Mouse (Mus musculus): ENCODE data around the gene Hspb9.

The Hspb9 gene

GRCm38 (mm10) chr11:100735134-100735865 is 21.6 kb downstream of the Hspb9 start:
- peak; percentile 32 to 38 for DNase-seq

GRCm38 (mm10) chr11:100735954-100736745 is 22.5 kb downstream of the Hspb9 start:
- DNase-seq: no peak

- DNase-seq: no peak
These were observed 23.1 kb downstream of the Hspb9 start for GRCm38 (mm10) chr11:100736746-100737080.

- no peak for DNase-seq
These were observed 23.6 kb downstream of the Hspb9 start for GRCm38 (mm10) chr11:100737105-100737733.

- peak; percentile 96 to 98 for DNase-seq
These were observed 24.5 kb downstream of the Hspb9 start, which contains the start of gene Rab5c for GRCm38 (mm10) chr11:100738066-100738604. Gene Rab5c (minus strand): TSS chr11:100738215.

- no peak for DNase-seq
These were observed 25.1 kb downstream of the Hspb9 start for GRCm38 (mm10) chr11:100738749-100739148.

GRCm38 (mm10) chr11:100741348-100741747 is 27.7 kb downstream of the Hspb9 start:
- DNase-seq: no peak

- peak; percentile 76 to 78 for DNase-seq
These were observed 31.4 kb downstream of the Hspb9 start for GRCm38 (mm10) chr11:100745085-100745484.

- DNase-seq: no peak
These were observed 32.9 kb downstream of the Hspb9 start for GRCm38 (mm10) chr11:100746546-100746945.

GRCm38 (mm10) chr11:100747114-100747513 is 33.5 kb downstream of the Hspb9 start:
- DNase-seq: no peak

- DNase-seq: no peak
These were observed 35.0 kb downstream of the Hspb9 start for GRCm38 (mm10) chr11:100748620-100749019.

- DNase-seq: no peak
These were observed 35.8 kb downstream of the Hspb9 start for GRCm38 (mm10) chr11:100749469-100749868.

GRCm38 (mm10) chr11:100750127-100750526 is 36.5 kb downstream of the Hspb9 start:
- no peak for DNase-seq

- no peak for DNase-seq
These were observed 38.6 kb downstream of the Hspb9 start for GRCm38 (mm10) chr11:100752294-100752693.

GRCm38 (mm10) chr11:100754021-100754692 is 40.5 kb downstream of the Hspb9 start:
- no peak for DNase-seq

- no peak for DNase-seq
These were observed 41.0 kb downstream of the Hspb9 start for GRCm38 (mm10) chr11:100754693-100755057.

- no peak for DNase-seq
These were observed 42.8 kb downstream of the Hspb9 start for GRCm38 (mm10) chr11:100756476-100756875.

- DNase-seq: peak; percentile 50 to 60
These were observed 43.9 kb downstream of the Hspb9 start for GRCm38 (mm10) chr11:100757566-100757965.

- DNase-seq: peak; percentile 65 to 66
These were observed 45.3 kb downstream of the Hspb9 start for GRCm38 (mm10) chr11:100758707-100759610.

- DNase-seq: peak; percentile 91 to 93
These were observed 46.1 kb downstream of the Hspb9 start, which contains the start of gene Kcnh4 for GRCm38 (mm10) chr11:100759611-100760233. Gene Kcnh4 (minus strand): TSS chr11:100759942.

- peak; percentile 89 to 91 for DNase-seq
These were observed 47.9 kb downstream of the Hspb9 start for GRCm38 (mm10) chr11:100761547-100762045.
